ENCODE assay signal across 9 mouse cellular contexts in genomic region chr17:12660572-12661260, GRCm38 (mm10). TPM values are rescaled to one million over a fixed set of nuclear protein-coding genes. Genes with fewer than 3 reads are reported as not detected.
DNase-seq lines count a peak whose midpoint lies in the region; ATAC-seq lines count a peak whose summit lies in the region.
"Had no signal": no experiment of that assay in that cellular context is flagged by ENCODE, and none has a peak within 500 bp of the region (broad histone marks: within the 10 kb centered on the region; RNA-seq: fewer than 3 reads in every experiment).

No protein-coding gene starts in this region.

- no peak overlapping the region for H3K4me3 ChIP-seq in limb, embryonic 11.5 days (ENCODE audit: low read depth, low read length)
- H3K4me3 ChIP-seq in limb, embryonic 10.5 days: no peak overlapping the region
- H3K4me3 ChIP-seq: megakaryocyte, embryonic 14.5 days had no signal

- H3K27ac ChIP-seq in limb, embryonic 11.5 days (replicated peaks; ENCODE audit: low read depth, low read length): no peak overlapping the region
- H3K27ac ChIP-seq in limb, embryonic 10.5 days: no peak overlapping the region; the same call in 1 of the 2 replicates

- H3K4me2 ChIP-seq in limb, embryonic 11.5 days (ENCODE audit: low read depth, severe bottlenecking): no peak overlapping the region

- peak; percentile 30 for DNase-seq in adrenal gland, postnatal 10 days
- no peak for DNase-seq in adrenal gland, adult 2 months
- DNase-seq in limb, embryonic 11.5 days (ENCODE audit: low spot score): peak; percentile 40
- DNase-seq in limb, embryonic 10.5 days (ENCODE audit: low spot score): no peak
- DNase-seq in embryo, embryonic 9.5 days (ENCODE audit: extremely low spot score): peak; percentile 58
- peak; percentile 21 to 68 for DNase-seq in layer of hippocampus, postnatal 14 days (ENCODE audit: low spot score in 2 of 2)
- peak; percentile 86 for DNase-seq in retina, embryonic 14.5 days (ENCODE audit: low spot score)
- no peak for DNase-seq in urinary bladder, postnatal 4 days (ENCODE audit: low spot score in 2 of 2)

- H3K4me1 ChIP-seq in limb, embryonic 11.5 days (ENCODE audit: control insufficient read depth, insufficient read depth, low read length): no peaks in the 10 kb centered on the region
- peaks cover 17% of the 10 kb centered on the region for H3K4me1 ChIP-seq in limb, embryonic 10.5 days

- H3K9me3 ChIP-seq in limb, embryonic 11.5 days (ENCODE audit: control insufficient read depth, low read length): no peaks in the 10 kb centered on the region
- no peaks in the 10 kb centered on the region for H3K9me3 ChIP-seq in limb, embryonic 10.5 days (replicated peaks)
- H3K9me3 ChIP-seq: megakaryocyte, embryonic 14.5 days had no signal

- no peaks in the 10 kb centered on the region for H3K36me3 ChIP-seq in limb, embryonic 11.5 days (ENCODE audit: control insufficient read depth, insufficient read depth, low read length)
- H3K36me3 ChIP-seq in limb, embryonic 10.5 days: no peaks in the 10 kb centered on the region

- ATAC-seq in limb, embryonic 11.5 days (ENCODE audit: insufficient number of reproducible peaks, low FRiP score, low TSS enrichment, low read depth): 0 out of 2 replicates have a peak, but pooled peaks have one; percentile 26

- H3K27me3 ChIP-seq in limb, embryonic 11.5 days (ENCODE audit: control insufficient read depth, insufficient read depth, low read length): no peaks in the 10 kb centered on the region
- no peaks in the 10 kb centered on the region for H3K27me3 ChIP-seq in limb, embryonic 10.5 days (ENCODE audit: low read depth, poor library complexity, severe bottlenecking)

- WGBS in limb, embryonic 11.5 days: 70% methylated on average over 13 of the region's 13 CpGs
- WGBS in limb, embryonic 10.5 days: 77% methylated on average over 13 of the region's 13 CpGs

- no peak overlapping the region for H3K9ac ChIP-seq in limb, embryonic 11.5 days (ENCODE audit: low read length)

RNA-seq across cellular contexts. Expression of gene Slc22a1, which starts 14.9 kb away (rescaled TPM):
- total RNA-seq in adrenal gland, postnatal 10 days (2021): 10 to 100 TPM; 10.1 to 24.6 TPM
- total RNA-seq in adrenal gland, adult 2 months (2021): 1 to 10 TPM in 1 of 2 experiments, not detected in 1; 1.7 TPM
- 0.11 and 0.29 TPM in 2 replicates for polyA plus RNA-seq in adrenal gland, adult 2 months (2012; rRNA removed)
- polyA plus RNA-seq in limb, embryonic 11.5 days (2014; fragmentation: Nextera tagmentation; extraction: Ambion mirVana): not detected in 2 replicates
- polyA plus RNA-seq in limb, embryonic 10.5 days (2016; fragmentation: Nextera tagmentation; extraction: Ambion mirVana): not detected in 2 replicates
- total RNA-seq in layer of hippocampus, postnatal 14 days (2021): not detected

Comparison
In these comparisons a context has a peak if more than half of its experiments do, and no peak if none do; other contexts are left out.
1. DNase-seq: peak in adrenal gland, postnatal 10 days (single experiment), limb, embryonic 11.5 days (single experiment), embryo, embryonic 9.5 days (single experiment), layer of hippocampus, postnatal 14 days (2 of 2) and retina, embryonic 14.5 days (single experiment); none in adrenal gland, adult 2 months (single experiment), limb, embryonic 10.5 days (single experiment) and urinary bladder, postnatal 4 days (0 of 2).
2. RNA of gene Slc22a1, which starts 14.9 kb away (total RNA-seq): 10.1 to 24.6 TPM in adrenal gland, postnatal 10 days; 1.7 TPM in adrenal gland, adult 2 months and not detected in layer of hippocampus, postnatal 14 days; every median in the first group is over 4 times any median in the second.